Mouse (Mus musculus) gastrocnemius, postnatal 25 days (tissue): ENCODE results near the gene Cdh4. TPM values are rescaled to one million over a fixed set of nuclear protein-coding genes. Genes with fewer than 3 reads are reported as not detected.
A peak's percentile ranks its signal among the peaks of the same experiment; 100 is the strongest.

ENCODE experiments used
- DNase-seq: peaks from one replicate; pipeline ENCODE4 v3.0.0; 2022
- total RNA-seq, 2 experiments: library from RNA; stranded (reverse); gene quantifications; 1 replicate in 1 of 2; 2 replicates in 1 of 2; pipeline ENCODE4 v1.2.3; 2021

Cdh4 gene
- total RNA-seq, 2 experiments from 2014 or later = 6.7 to 9.6 TPM

GRCm38 (mm10) chr2:179733141-179733831 lies 291.1 kb downstream of the Cdh4 start:
- no peak for DNase-seq

- no peak for DNase-seq
Measured at GRCm38 (mm10) chr2:179742419-179742818, 300.2 kb downstream of the Cdh4 start.

- no peak for DNase-seq
Measured at GRCm38 (mm10) chr2:179742828-179743227, 300.6 kb downstream of the Cdh4 start.

GRCm38 (mm10) chr2:179746491-179746890 lies 304.3 kb downstream of the Cdh4 start:
- DNase-seq = no peak

- no peak for DNase-seq
Measured at GRCm38 (mm10) chr2:179749399-179749798, 307.2 kb downstream of the Cdh4 start.

GRCm38 (mm10) chr2:179753811-179754210 lies 311.6 kb downstream of the Cdh4 start:
- DNase-seq = no peak

GRCm38 (mm10) chr2:179754776-179755175 lies 312.5 kb downstream of the Cdh4 start:
- DNase-seq = no peak

GRCm38 (mm10) chr2:179761718-179762441 lies 319.6 kb downstream of the Cdh4 start:
- DNase-seq = no peak

- DNase-seq = no peak
Measured at GRCm38 (mm10) chr2:179762521-179763305, 320.5 kb downstream of the Cdh4 start.

GRCm38 (mm10) chr2:179764460-179764859 lies 322.2 kb downstream of the Cdh4 start:
- no peak for DNase-seq

GRCm38 (mm10) chr2:179766664-179767526 lies 324.7 kb downstream of the Cdh4 start:
- no peak for DNase-seq

GRCm38 (mm10) chr2:179767527-179767849 lies 325.3 kb downstream of the Cdh4 start:
- no peak for DNase-seq

- peak; percentile 27 for DNase-seq
Measured at GRCm38 (mm10) chr2:179769137-179769536, 326.9 kb downstream of the Cdh4 start.

- DNase-seq = no peak
Measured at GRCm38 (mm10) chr2:179769943-179770342, 327.7 kb downstream of the Cdh4 start.

- DNase-seq = no peak
Measured at GRCm38 (mm10) chr2:179774440-179775110, 332.3 kb downstream of the Cdh4 start.

- DNase-seq = no peak
Measured at GRCm38 (mm10) chr2:179775999-179776705, 333.9 kb downstream of the Cdh4 start.

GRCm38 (mm10) chr2:179779266-179779665 lies 337.0 kb downstream of the Cdh4 start:
- no peak for DNase-seq

- no peak for DNase-seq
Measured at GRCm38 (mm10) chr2:179780961-179781360, 338.7 kb downstream of the Cdh4 start.

GRCm38 (mm10) chr2:179787256-179787655 lies 345.0 kb downstream of the Cdh4 start:
- DNase-seq = no peak

GRCm38 (mm10) chr2:179787797-179788196 lies 345.6 kb downstream of the Cdh4 start:
- no peak for DNase-seq

- DNase-seq = no peak
Measured at GRCm38 (mm10) chr2:179790684-179791083, 348.5 kb downstream of the Cdh4 start.
